Mouse (Mus musculus): ENCODE data around the gene Fpgs. TPM values are rescaled to one million over a fixed set of nuclear protein-coding genes. Genes with fewer than 3 reads are reported as not detected.

Fpgs gene
- polyA plus RNA-seq, 2 experiments from 2014 or later: 9.4 to 12.5 TPM

- no peak for ATAC-seq
Observed at GRCm38 (mm10) chr2:32665853-32666252, 38.1 kb downstream of the Fpgs start.

GRCm38 (mm10) chr2:32665345-32665744 lies 38.6 kb downstream of the Fpgs start:
- ATAC-seq: no peak

GRCm38 (mm10) chr2:32662291-32662690 lies 41.7 kb downstream of the Fpgs start:
- ATAC-seq: no peak

GRCm38 (mm10) chr2:32661509-32662107 lies 42.3 kb downstream of the Fpgs start:
- no peak for ATAC-seq

GRCm38 (mm10) chr2:32658873-32659272 lies 45.1 kb downstream of the Fpgs start:
- ATAC-seq: no peak

- no peak for ATAC-seq
Observed at GRCm38 (mm10) chr2:32655826-32656225, 48.1 kb downstream of the Fpgs start.

- no peak for ATAC-seq
Observed at GRCm38 (mm10) chr2:32655394-32655744, 48.6 kb downstream of the Fpgs start.

- ATAC-seq: no peak
Observed at GRCm38 (mm10) chr2:32654743-32655393, 49.1 kb downstream of the Fpgs start.

GRCm38 (mm10) chr2:32653764-32654163 lies 50.2 kb downstream of the Fpgs start:
- no peak for ATAC-seq

GRCm38 (mm10) chr2:32647366-32647765 lies 56.6 kb downstream of the Fpgs start:
- ATAC-seq: no peak

GRCm38 (mm10) chr2:32646379-32647056 lies 57.4 kb downstream of the Fpgs start, which contains the start of gene Eng:
TSS of gene Eng (plus strand) at chr2:32646595.
- no peak for ATAC-seq

GRCm38 (mm10) chr2:32645647-32646046 lies 58.3 kb downstream of the Fpgs start:
- no peak for ATAC-seq

- ATAC-seq: no peak
Observed at GRCm38 (mm10) chr2:32644799-32645475, 59.0 kb downstream of the Fpgs start.

GRCm38 (mm10) chr2:32644083-32644482 lies 59.9 kb downstream of the Fpgs start:
- no peak for ATAC-seq

GRCm38 (mm10) chr2:32642813-32643212 lies 61.1 kb downstream of the Fpgs start:
- ATAC-seq: no peak

- no peak for ATAC-seq
Observed at GRCm38 (mm10) chr2:32641810-32642209, 62.1 kb downstream of the Fpgs start.

GRCm38 (mm10) chr2:32640550-32641051 lies 63.3 kb downstream of the Fpgs start:
- ATAC-seq: no peak

- no peak for ATAC-seq
Observed at GRCm38 (mm10) chr2:32639632-32640031, 64.3 kb downstream of the Fpgs start.

- ATAC-seq: no peak
Observed at GRCm38 (mm10) chr2:32637778-32638281, 66.1 kb downstream of the Fpgs start.

GRCm38 (mm10) chr2:32636617-32637016 lies 67.3 kb downstream of the Fpgs start:
- no peak for ATAC-seq

GRCm38 (mm10) chr2:32634277-32635105 lies 69.5 kb downstream of the Fpgs start:
- no peak for ATAC-seq

GRCm38 (mm10) chr2:32633660-32634059 lies 70.3 kb downstream of the Fpgs start:
- ATAC-seq: no peak
